Comparison of ENCODE assay signal across 20 mouse cellular contexts in genomic region chr6:95719791-95720190, GRCm38 (mm10).
"Had no signal": no experiment of that assay in that cellular context is flagged by ENCODE, and none has a peak within 500 bp of the region (broad histone marks: within the 10 kb centered on the region; RNA-seq: fewer than 3 reads in every experiment).

No protein-coding gene starts in this region.

- DNase-seq: gastrocnemius, adult 2 months; gastrocnemius, postnatal 10 days; gastrocnemius, postnatal 25 days; heart, adult 2 months; heart, postnatal 14 days; heart, postnatal 4 days; kidney, adult 18-20 months; kidney, adult 8-10 months; kidney, postnatal 10 days; kidney, postnatal 25 days; kidney, postnatal 4 days; liver; liver, embryonic 13.5 days had no signal

- H3K9ac ChIP-seq: hindbrain, embryonic 12.5 days; hindbrain, embryonic 14.5 days; limb, embryonic 12.5 days had no signal

- H3K4me1 ChIP-seq: limb, embryonic 12.5 days had no signal

- H3K4me3 ChIP-seq: heart, adult 2 months; limb, embryonic 10.5 days had no signal

- H3K36me3 ChIP-seq: heart, embryonic 12.5 days; hindbrain, embryonic 10.5 days; hindbrain, embryonic 12.5 days; limb, embryonic 10.5 days; limb, embryonic 12.5 days; liver, embryonic 13.5 days had no signal

- H3K27me3 ChIP-seq: heart, embryonic 12.5 days; hindbrain, embryonic 12.5 days; limb, embryonic 12.5 days; liver, embryonic 13.5 days had no signal

- H3K9me3 ChIP-seq: heart, embryonic 12.5 days; hindbrain, embryonic 10.5 days; hindbrain, embryonic 12.5 days; limb, embryonic 10.5 days; limb, embryonic 12.5 days; liver, embryonic 13.5 days had no signal

- H3K27ac ChIP-seq: hindbrain, embryonic 12.5 days; hindbrain, embryonic 14.5 days; left cerebral cortex, adult 2 months; limb, embryonic 12.5 days had no signal
